ENCODE assay signal across 16 mouse cellular contexts in the genomic region with DNA sequence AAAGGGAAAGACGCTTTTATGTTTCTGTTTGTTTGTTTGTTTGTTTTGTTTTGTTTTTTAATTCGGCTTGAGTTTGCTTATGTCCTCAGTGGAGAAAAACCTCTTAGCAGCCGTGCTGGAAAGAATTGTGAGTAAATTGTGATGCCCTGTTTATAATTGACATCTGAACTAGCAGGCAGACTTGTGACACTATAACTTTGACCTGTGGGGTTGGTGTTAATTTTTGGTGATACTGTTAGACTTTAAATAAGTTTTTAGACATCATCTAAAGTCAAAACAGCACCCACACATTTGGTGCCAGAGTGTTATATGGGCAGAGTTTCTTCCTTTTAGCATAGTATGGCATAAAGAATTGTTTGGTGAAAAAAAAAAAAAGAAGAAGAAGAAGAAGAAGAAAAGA.
"Had no signal": no experiment of that assay in that cellular context is flagged by ENCODE, and none has a peak within 500 bp of the region (broad histone marks: within the 10 kb centered on the region; RNA-seq: fewer than 3 reads in every experiment).

No protein-coding gene starts in this region.

- H3K4me3 ChIP-seq: neural tube, embryonic 13.5 days; neural tube, embryonic 15.5 days; stomach, embryonic 15.5 days had no signal

- H3K36me3 ChIP-seq: neural tube, embryonic 13.5 days; neural tube, embryonic 15.5 days; stomach, embryonic 15.5 days had no signal

- H3K9me3 ChIP-seq: neural tube, embryonic 13.5 days; neural tube, embryonic 15.5 days; stomach, embryonic 15.5 days had no signal

- DNase-seq: retina, postnatal 1 day; right cerebral cortex, adult 18-20 months; right cerebral cortex, postnatal 14 days; right cerebral cortex, postnatal 25 days; right cerebral cortex, postnatal 4 days; spleen, adult 18-20 months; thymus, adult 18-20 months; thymus, adult 2 months; thymus, postnatal 14 days; thymus, postnatal 25 days; thymus, postnatal 36 days; thymus, postnatal 4 days had no signal

- H3K4me1 ChIP-seq: neural tube, embryonic 13.5 days; neural tube, embryonic 15.5 days; stomach, embryonic 15.5 days had no signal

- H3K27me3 ChIP-seq: neural tube, embryonic 13.5 days; neural tube, embryonic 15.5 days; stomach, embryonic 15.5 days had no signal

- H3K27ac ChIP-seq: neural tube, embryonic 13.5 days; neural tube, embryonic 15.5 days; stomach, embryonic 15.5 days; stomach, postnatal 0 days had no signal

- H3K4me2 ChIP-seq: neural tube, embryonic 13.5 days; neural tube, embryonic 15.5 days; stomach, embryonic 15.5 days had no signal

- H3K9ac ChIP-seq: neural tube, embryonic 13.5 days; neural tube, embryonic 15.5 days; stomach, embryonic 15.5 days had no signal
